Mouse (Mus musculus) CH12.LX (cell line): ENCODE data around the gene Ccdc6. TPM values are rescaled to one million over a fixed set of nuclear protein-coding genes. Genes with fewer than 3 reads are reported as not detected.
A peak's percentile ranks its signal among the peaks of the same experiment; 100 is the strongest.

Source experiments
- DNase-seq: peaks from one replicate; pipeline ENCODE4 v3.0.0-alpha.2; 2013; ENCODE audit errors: extremely low read depth
- H3K27ac ChIP-seq: 2 replicates; pipeline ENCODE4 v1.5.1; 2012; ENCODE audit warnings: low read depth, mild to moderate bottlenecking, control low read depth, moderate library complexity; ENCODE audit not compliant: insufficient read depth
- H3K27me3 ChIP-seq: replicated peaks from 2 replicates; pipeline ENCODE3; 2012; ENCODE audit warnings: inconsistent platforms
- H3K36me3 ChIP-seq, 2 experiments: replicated peaks in 1 of 2; 2 replicates each; pipeline versions ENCODE3 to v1.6.1; 2012; ENCODE audit warnings: inconsistent platforms in 1 of 2, low read length in 1 of 2, mild to moderate bottlenecking in 1 of 2, mixed read lengths in 1 of 2, moderate library complexity in 1 of 2; ENCODE audit not compliant: control insufficient read depth in 1 of 2, insufficient read depth in 1 of 2
- H3K4me1 ChIP-seq, 2 experiments: 2 replicates each; pipeline ENCODE4 v1.6.1; 2012; ENCODE audit warnings: inconsistent platforms in 1 of 2, moderate library complexity in 1 of 2; ENCODE audit not compliant: insufficient read depth in 2 of 2, control insufficient read depth in 1 of 2
- H3K4me2 ChIP-seq: 2 replicates; pipeline ENCODE4 v1.6.1; 2012; ENCODE audit warnings: low read depth, mild to moderate bottlenecking, control low read depth; ENCODE audit not compliant: poor library complexity, insufficient read depth, severe bottlenecking
- H3K4me3 ChIP-seq, 3 experiments: fragments of 150-350 bp in 1 of 3; sonication (generic) in 1 of 3; replicated peaks in 1 of 3; 2 replicates each; pipeline versions ENCODE3 to v1.5.1; 2011 to 2012; ENCODE audit warnings: low read depth in 2 of 3, low read length in 2 of 3, mild to moderate bottlenecking in 2 of 3, moderate library complexity in 2 of 3, control low read depth in 1 of 3, improper control_type of control experiment in 1 of 3, inconsistent platforms in 1 of 3, mixed read lengths in 1 of 3; ENCODE audit not compliant: poor library complexity in 1 of 3
- H3K79me2 ChIP-seq: replicated peaks from 2 replicates; pipeline ENCODE4 v1.6.1; 2012; ENCODE audit warnings: mild to moderate bottlenecking, moderate library complexity; ENCODE audit not compliant: control insufficient read depth, poor library complexity, insufficient read depth, severe bottlenecking; ENCODE audit errors: extremely low read depth
- H3K9ac ChIP-seq: 2 replicates; pipeline ENCODE4 v1.6.1; 2012; ENCODE audit warnings: low read depth, mild to moderate bottlenecking, control low read depth, moderate library complexity; ENCODE audit not compliant: insufficient read depth
- H3K9me3 ChIP-seq: replicated peaks from 2 replicates; pipeline ENCODE3; 2012; ENCODE audit warnings: low read length, inconsistent platforms, mixed read lengths
- CTCF ChIP-seq, 2 experiments: IDR thresholded peaks in 1 of 2; conservative IDR thresholded peaks in 1 of 2; 2 replicates each; pipeline ENCODE4 v1.5.1; 2011 to 2012; ENCODE audit warnings: low read depth in 2 of 2, low read length in 2 of 2, improper control_type of control experiment in 1 of 2, inconsistent platforms in 1 of 2, mild to moderate bottlenecking in 1 of 2, moderate library complexity in 1 of 2
- ELF1 ChIP-seq: IDR thresholded peaks from 2 replicates; pipeline ENCODE4 v1.6.1; 2014; ENCODE audit warnings: low read depth, mild to moderate bottlenecking, inconsistent platforms, low read length, improper control_type of control experiment
- EP300 ChIP-seq: IDR thresholded peaks from 2 replicates; pipeline ENCODE4 v1.6.1; 2011; ENCODE audit warnings: low read length, improper control_type of control experiment
- ETS1 ChIP-seq: conservative IDR thresholded peaks from 2 replicates; pipeline ENCODE4 v1.6.1; 2012; ENCODE audit warnings: low read depth, mild to moderate bottlenecking, inconsistent platforms, low read length, improper control_type of control experiment, moderate library complexity
- HCFC1 ChIP-seq: IDR thresholded peaks from 2 replicates; pipeline ENCODE4 v1.6.1; 2012; ENCODE audit warnings: low read depth, mild to moderate bottlenecking, inconsistent platforms, low read length, improper control_type of control experiment
- IRF4 ChIP-seq: IDR thresholded peaks from 2 replicates; pipeline ENCODE4 v1.6.1; 2014; ENCODE audit warnings: low read depth, mild to moderate bottlenecking, inconsistent platforms, low read length, improper control_type of control experiment
- MAZ ChIP-seq: IDR thresholded peaks from 2 replicates; pipeline ENCODE4 v1.6.1; 2012; ENCODE audit warnings: low read depth, mild to moderate bottlenecking, inconsistent platforms, low read length, improper control_type of control experiment, moderate library complexity
- MYC ChIP-seq: IDR thresholded peaks from 2 replicates; pipeline ENCODE4 v1.6.1; 2011; ENCODE audit warnings: low read depth, mild to moderate bottlenecking, improper control_type of control experiment, low read length
- POLR2A ChIP-seq: IDR thresholded peaks from 2 replicates; pipeline ENCODE4 v1.6.1; 2011; ENCODE audit warnings: low read depth, mild to moderate bottlenecking, improper control_type of control experiment, low read length
- RAD21 ChIP-seq: IDR thresholded peaks from 2 replicates; pipeline ENCODE4 v1.6.1; 2011; ENCODE audit warnings: low read depth, mild to moderate bottlenecking, low read length, improper control_type of control experiment, moderate library complexity
- RCOR1 ChIP-seq: conservative IDR thresholded peaks from 2 replicates; pipeline ENCODE4 v1.6.1; 2012; ENCODE audit warnings: low read depth, mild to moderate bottlenecking, inconsistent platforms, low read length, improper control_type of control experiment
- SMC3 ChIP-seq: IDR thresholded peaks from 2 replicates; pipeline ENCODE4 v1.6.1; 2011; ENCODE audit warnings: low read depth, low read length, improper control_type of control experiment
- TBP ChIP-seq: conservative IDR thresholded peaks from 2 replicates; pipeline ENCODE4 v1.6.1; 2011; ENCODE audit warnings: low read depth, low read length, improper control_type of control experiment
- TCF12 ChIP-seq: IDR thresholded peaks from 2 replicates; pipeline ENCODE4 v1.6.1; 2014; ENCODE audit warnings: low read depth, mild to moderate bottlenecking, inconsistent platforms, low read length, improper control_type of control experiment
- UBTF ChIP-seq: IDR thresholded peaks from 2 replicates; pipeline ENCODE4 v1.6.1; 2012; ENCODE audit warnings: low read depth, mild to moderate bottlenecking, inconsistent platforms, low read length, improper control_type of control experiment, moderate library complexity
- ZC3H11A ChIP-seq: IDR thresholded peaks from 2 replicates; pipeline ENCODE4 v1.6.1; 2012; ENCODE audit warnings: low read depth, mild to moderate bottlenecking, inconsistent platforms, low read length, improper control_type of control experiment
- ZKSCAN1 ChIP-seq: IDR thresholded peaks from 2 replicates; pipeline ENCODE4 v1.6.1; 2012; ENCODE audit warnings: low read depth, inconsistent platforms, low read length, improper control_type of control experiment, borderline replicate concordance
- ZMIZ1 ChIP-seq: IDR thresholded peaks from 2 replicates; pipeline ENCODE4 v1.6.1; 2012; ENCODE audit warnings: low read depth, mild to moderate bottlenecking, inconsistent platforms, low read length, improper control_type of control experiment
- dilution Hi-C: fragments of 300-500 bp; cut with MboI; formaldehyde crosslinking; loops from 2 replicates; pipeline ENCODE4 v1.14.3; 2020; ENCODE audit warnings: low sequenced_read_pairs; ENCODE audit not compliant: extremely low pct_unique_long_range_greater_than_20kb, extremely low pct_ligation_motif_present
- in situ Hi-C: fragments of 300-500 bp; cut with MboI; formaldehyde crosslinking; loops from 3 replicates; pipeline ENCODE4 v1.14.3; 2019; ENCODE audit warnings: low sequenced_read_pairs, low pct_ligation_motif_present, low pct_unique_long_range_greater_than_20kb, mixed read lengths
- polyA plus RNA-seq: library from polyadenylated mRNA; unstranded; fragments of >175 nt; gene quantifications from 2 replicates; pipeline ENCODE4 v1.2.1, GENCODE M21; 2012; ENCODE audit warnings: low read depth; ENCODE audit not compliant: insufficient read length
- total RNA-seq, 2 experiments: library from RNA; depleted of rRNA; stranded (reverse); fragments of 300-350 nt in 1 of 2; fragments of >200 nt in 1 of 2; gene quantifications; 2 replicates each; pipeline ENCODE4 v1.2.3; 2012 to 2014

Ccdc6 gene
- total and polyA plus RNA-seq, 3 experiments: 19.7 to 36.7 (median 33.5) TPM

- DNase-seq: no peak
- H3K79me2 ChIP-seq: no peaks in the 10 kb centered on the region
- H3K27me3 ChIP-seq: no peaks in the 10 kb centered on the region
- peaks cover 65 to 94% of the 10 kb centered on the region in 2 experiments for H3K36me3 ChIP-seq
- H3K27ac ChIP-seq: no peak overlapping the region
- no peaks in the 10 kb centered on the region for H3K9me3 ChIP-seq
- no peaks in the 10 kb centered on the region; a peak in 1 of 4 replicates for H3K4me1 ChIP-seq
- H3K4me3 ChIP-seq: no peak overlapping the region
- H3K9ac ChIP-seq: no peak overlapping the region
- in situ Hi-C loops: no loop called here
- no peak overlapping the region for H3K4me2 ChIP-seq
- dilution Hi-C loops: no loop called here
- TF ChIP-seq ZC3H11A: no peak
- TF ChIP-seq ELF1: no peak
- TF ChIP-seq TBP: no peak
- no peak for TF ChIP-seq MAZ
- TF ChIP-seq ZMIZ1: no peak
- TF ChIP-seq MYC: no peak
- no peak for TF ChIP-seq RCOR1
- no peak for TF ChIP-seq ETS1
- TF ChIP-seq TCF12: no peak
- no peak for TF ChIP-seq ZKSCAN1
- no peak for TF ChIP-seq EP300
- no peak for TF ChIP-seq HCFC1
- TF ChIP-seq UBTF: no peak
- no peak for TF ChIP-seq POLR2A
- no peak for TF ChIP-seq IRF4
- no peak for TF ChIP-seq SMC3
Observed at GRCm38 (mm10) chr10:70169044-70169443, 72.1 kb downstream of the Ccdc6 start.

GRCm38 (mm10) chr10:70173314-70173713, 76.4 kb downstream of the Ccdc6 start:
- Histone ChIP-seq H3K9ac (no peak overlapping the region), H3K4me3 (no peak overlapping the region), H3K9me3 (no peaks in the 10 kb centered on the region), H3K79me2 (no peaks in the 10 kb centered on the region), H3K27ac (no peak overlapping the region), H3K4me1 (no peaks in the 10 kb centered on the region), H3K4me2 (no peak overlapping the region), H3K27me3 (no peaks in the 10 kb centered on the region), H3K36me3 (peaks cover 72 to 94% of the 10 kb centered on the region in 2 experiments)
- peak; percentile 68 for DNase-seq
- TF ChIP-seq CTCF (conservative IDR thresholded peaks at IDR 0.05 in 1 of 2, IDR thresholded peaks at IDR 0.05 in 1 of 2; ENCODE audit: low read depth in 2 of 2, low read length in 2 of 2) (peak; percentile 71 to 72), ELF1 (no peak), RAD21 (peak; percentile 22), SMC3 (peak; percentile 63)
- dilution Hi-C loops (no loop called here), in situ Hi-C loops (no loop called here)
